Mouse (Mus musculus): ENCODE measurements at regions not wholly inside any gene's neighbourhood (a gene's known extent, or its start where the extent isn't known, plus 50 kb on each side); places are given as distances from the start of the nearest gene placed in this dataset.
"Not testable (repeated sequence)": the region's sequence is repeated elsewhere in the genome, so short reads cannot be mapped to it uniquely, and the experiment has no call there.

DNA sequence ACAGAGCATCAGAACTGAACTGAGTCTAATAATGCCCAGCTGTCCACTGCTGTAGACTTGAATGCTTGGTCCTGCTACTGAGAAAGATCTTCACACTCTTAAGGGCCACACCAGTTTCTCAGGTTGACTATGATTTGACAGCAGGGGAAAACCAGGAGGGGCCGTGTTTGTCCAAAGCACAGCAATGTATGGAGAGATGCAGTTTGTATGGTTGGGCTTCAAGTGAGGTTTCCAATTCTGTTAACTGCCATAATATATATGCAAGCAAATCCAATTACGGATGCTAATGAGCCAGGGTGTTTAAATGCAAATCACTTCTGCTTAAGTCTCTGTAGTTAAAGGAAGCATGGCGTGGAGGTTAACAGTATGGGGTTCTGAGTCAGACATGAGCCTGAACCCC, 157.2 kb upstream of the 1700056E22Rik start:
- Histone ChIP-seq H3K4me1 (ENCODE audit: control insufficient read depth, insufficient read depth, low read length) (no peaks in the 10 kb centered on the region), H3K27me3 (ENCODE audit: control insufficient read depth, insufficient read depth, low read length) (no peaks in the 10 kb centered on the region), H3K36me3 (ENCODE audit: control insufficient read depth, insufficient read depth, low read length) (no peaks in the 10 kb centered on the region), H3K4me3 (ENCODE audit: control insufficient read depth, low read depth, low read length) (no peak overlapping the region), H3K27ac (ENCODE audit: control insufficient read depth, insufficient read depth, low read depth, low read length) (no peak overlapping the region)
- TF ChIP-seq POLR2A (IDR thresholded peaks at IDR 0.05; ENCODE audit: control insufficient read depth, low read depth, low read length), result no peak
- TF ChIP-seq CTCF (IDR thresholded peaks at IDR 0.05; ENCODE audit: control insufficient read depth, insufficient read depth, insufficient replicate concordance, low read depth, low read length), result no peak

- H3K4me3 ChIP-seq (ENCODE audit: control insufficient read depth, low read depth, low read length), result no peak overlapping the region
- TF ChIP-seq POLR2A (IDR thresholded peaks at IDR 0.05; ENCODE audit: control insufficient read depth, low read depth, low read length), result no peak
- no peak for TF ChIP-seq CTCF (IDR thresholded peaks at IDR 0.05; ENCODE audit: control insufficient read depth, insufficient read depth, insufficient replicate concordance, low read depth, low read length)
- H3K27me3 ChIP-seq (ENCODE audit: control insufficient read depth, insufficient read depth, low read length), result no peaks in the 10 kb centered on the region
- H3K36me3 ChIP-seq (ENCODE audit: control insufficient read depth, insufficient read depth, low read length), result no peaks in the 10 kb centered on the region
- no peaks in the 10 kb centered on the region for H3K4me1 ChIP-seq (ENCODE audit: control insufficient read depth, insufficient read depth, low read length)
- no peak overlapping the region for H3K27ac ChIP-seq (ENCODE audit: control insufficient read depth, insufficient read depth, low read depth, low read length)
Observed at GRCm38 (mm10) chr1:184187582-184187981, 153.5 kb upstream of the 1700056E22Rik start.

GRCm38 (mm10) chr1:184182163-184182562, 148.1 kb upstream of the 1700056E22Rik start:
- Histone ChIP-seq H3K36me3 (ENCODE audit: control insufficient read depth, insufficient read depth, low read length) (no peaks in the 10 kb centered on the region), H3K4me3 (ENCODE audit: control insufficient read depth, low read depth, low read length) (no peak overlapping the region), H3K27ac (ENCODE audit: control insufficient read depth, insufficient read depth, low read depth, low read length) (no peak overlapping the region), H3K4me1 (ENCODE audit: control insufficient read depth, insufficient read depth, low read length) (no peaks in the 10 kb centered on the region), H3K27me3 (ENCODE audit: control insufficient read depth, insufficient read depth, low read length) (no peaks in the 10 kb centered on the region)
- TF ChIP-seq CTCF (IDR thresholded peaks at IDR 0.05; ENCODE audit: control insufficient read depth, insufficient read depth, insufficient replicate concordance, low read depth, low read length) (no peak), POLR2A (IDR thresholded peaks at IDR 0.05; ENCODE audit: control insufficient read depth, low read depth, low read length) (no peak)

DNA sequence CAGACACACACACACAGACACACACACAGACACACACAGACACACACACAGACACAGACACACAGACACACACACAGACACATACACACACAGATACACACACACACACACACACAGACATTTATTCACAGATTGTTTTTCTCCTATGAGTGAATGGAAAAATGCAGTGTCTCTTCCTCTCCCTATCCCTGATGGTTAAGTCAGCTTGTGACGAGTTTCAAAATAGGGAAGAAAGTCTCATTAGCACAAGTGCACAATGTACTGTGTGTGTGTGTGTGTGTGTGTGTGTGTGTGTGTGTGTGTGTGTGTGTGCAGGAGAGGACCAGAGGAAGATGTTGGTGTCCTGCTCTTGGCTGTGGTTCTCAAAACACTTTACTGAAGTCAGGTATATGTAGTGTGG, 140.3 kb upstream of the 1700056E22Rik start:
- H3K27me3 ChIP-seq (ENCODE audit: control insufficient read depth, insufficient read depth, low read length); H3K4me1 ChIP-seq (ENCODE audit: control insufficient read depth, insufficient read depth, low read length); H3K36me3 ChIP-seq (ENCODE audit: control insufficient read depth, insufficient read depth, low read length); H3K27ac ChIP-seq (ENCODE audit: control insufficient read depth, insufficient read depth, low read depth, low read length); H3K4me3 ChIP-seq (ENCODE audit: control insufficient read depth, low read depth, low read length): not testable (repeated sequence)

GRCm38 (mm10) chr1:184173739-184174138, 139.6 kb upstream of the 1700056E22Rik start:
- Histone ChIP-seq H3K27me3 (ENCODE audit: control insufficient read depth, insufficient read depth, low read length) (no peaks in the 10 kb centered on the region), H3K4me3 (ENCODE audit: control insufficient read depth, low read depth, low read length) (no peak overlapping the region), H3K27ac (ENCODE audit: control insufficient read depth, insufficient read depth, low read depth, low read length) (no peak overlapping the region), H3K36me3 (ENCODE audit: control insufficient read depth, insufficient read depth, low read length) (no peaks in the 10 kb centered on the region), H3K4me1 (ENCODE audit: control insufficient read depth, insufficient read depth, low read length) (no peaks in the 10 kb centered on the region)
- TF ChIP-seq CTCF (IDR thresholded peaks at IDR 0.05; ENCODE audit: control insufficient read depth, insufficient read depth, insufficient replicate concordance, low read depth, low read length), result no peak
- no peak for TF ChIP-seq POLR2A (IDR thresholded peaks at IDR 0.05; ENCODE audit: control insufficient read depth, low read depth, low read length)

GRCm38 (mm10) chr1:184172986-184173385, 138.9 kb upstream of the 1700056E22Rik start:
- Histone ChIP-seq H3K4me1 (ENCODE audit: control insufficient read depth, insufficient read depth, low read length) (no peaks in the 10 kb centered on the region), H3K27me3 (ENCODE audit: control insufficient read depth, insufficient read depth, low read length) (no peaks in the 10 kb centered on the region), H3K36me3 (ENCODE audit: control insufficient read depth, insufficient read depth, low read length) (no peaks in the 10 kb centered on the region), H3K4me3 (ENCODE audit: control insufficient read depth, low read depth, low read length) (no peak overlapping the region), H3K27ac (ENCODE audit: control insufficient read depth, insufficient read depth, low read depth, low read length) (no peak overlapping the region)
- TF ChIP-seq POLR2A (IDR thresholded peaks at IDR 0.05; ENCODE audit: control insufficient read depth, low read depth, low read length), result no peak
- no peak for TF ChIP-seq CTCF (IDR thresholded peaks at IDR 0.05; ENCODE audit: control insufficient read depth, insufficient read depth, insufficient replicate concordance, low read depth, low read length)

GRCm38 (mm10) chr1:184171601-184172000, 137.5 kb upstream of the 1700056E22Rik start:
- no peak overlapping the region for H3K27ac ChIP-seq (ENCODE audit: control insufficient read depth, insufficient read depth, low read depth, low read length)
- H3K4me1 ChIP-seq (ENCODE audit: control insufficient read depth, insufficient read depth, low read length), result no peaks in the 10 kb centered on the region
- no peak overlapping the region for H3K4me3 ChIP-seq (ENCODE audit: control insufficient read depth, low read depth, low read length)
- no peaks in the 10 kb centered on the region for H3K27me3 ChIP-seq (ENCODE audit: control insufficient read depth, insufficient read depth, low read length)
- no peak for TF ChIP-seq CTCF (IDR thresholded peaks at IDR 0.05; ENCODE audit: control insufficient read depth, insufficient read depth, insufficient replicate concordance, low read depth, low read length)
- no peak for TF ChIP-seq POLR2A (IDR thresholded peaks at IDR 0.05; ENCODE audit: control insufficient read depth, low read depth, low read length)
- no peaks in the 10 kb centered on the region for H3K36me3 ChIP-seq (ENCODE audit: control insufficient read depth, insufficient read depth, low read length)

DNA sequence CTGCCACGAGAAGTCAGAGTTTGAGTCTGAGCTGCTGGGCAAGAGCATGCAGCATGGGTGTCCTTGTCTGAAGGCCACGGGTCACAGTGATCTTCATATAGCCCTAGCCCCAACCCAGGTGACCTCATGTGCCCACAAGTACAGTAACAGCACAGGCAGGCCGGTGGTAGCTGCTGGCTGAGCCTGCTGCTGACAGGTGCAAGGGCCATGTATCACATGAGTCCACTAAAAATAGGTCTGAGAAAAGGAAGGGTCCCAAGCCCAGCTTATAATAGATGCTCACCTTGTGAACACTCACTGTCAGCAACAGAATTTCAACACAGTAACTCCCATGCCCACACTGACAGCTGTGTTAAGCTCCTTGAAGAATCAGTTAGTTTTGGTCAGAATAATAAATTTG, 136.8 kb upstream of the 1700056E22Rik start:
- Histone ChIP-seq H3K27ac (ENCODE audit: control insufficient read depth, insufficient read depth, low read depth, low read length) (no peak overlapping the region), H3K36me3 (ENCODE audit: control insufficient read depth, insufficient read depth, low read length) (no peaks in the 10 kb centered on the region), H3K27me3 (ENCODE audit: control insufficient read depth, insufficient read depth, low read length) (no peaks in the 10 kb centered on the region), H3K4me1 (ENCODE audit: control insufficient read depth, insufficient read depth, low read length) (no peaks in the 10 kb centered on the region), H3K4me3 (ENCODE audit: control insufficient read depth, low read depth, low read length) (no peak overlapping the region)
- TF ChIP-seq CTCF (IDR thresholded peaks at IDR 0.05; ENCODE audit: control insufficient read depth, insufficient read depth, insufficient replicate concordance, low read depth, low read length) (no peak), POLR2A (IDR thresholded peaks at IDR 0.05; ENCODE audit: control insufficient read depth, low read depth, low read length) (no peak)
